Mouse (Mus musculus) heart, embryonic 14.5 days (tissue): Measurements from ENCODE around the gene Zfp30. TPM values are rescaled to one million over a fixed set of nuclear protein-coding genes. Genes with fewer than 3 reads are reported as not detected.
A peak's percentile ranks its signal among the peaks of the same experiment; 100 is the strongest.

Source experiments
- ATAC-seq: fragments of 200-750 bp; cut with Nextera tagmentation; 2 replicates; pipeline ENCODE4 v1.8.0; 2017; ENCODE audit warnings: low read depth, moderate TSS enrichment; ENCODE audit not compliant: insufficient number of reproducible peaks, insufficient read depth, low FRiP score
- H3K27ac ChIP-seq, 2 experiments: fragments of 200-500 bp in 1 of 2; fragments of 300-500 bp in 1 of 2; sonication (generic) in 1 of 2; replicated peaks in 1 of 2; 2 replicates each; pipeline ENCODE4 v1.5.1; 2012 to 2014; ENCODE audit warnings: low read depth in 2 of 2, low read length in 2 of 2, control low read depth in 1 of 2, mild to moderate bottlenecking in 1 of 2, mixed read lengths in 1 of 2; ENCODE audit not compliant: control insufficient read depth in 1 of 2, insufficient read depth in 1 of 2
- H3K27me3 ChIP-seq: fragments of 300-500 bp; sonication (generic); 2 replicates; pipeline ENCODE4 v1.6.1; 2014; ENCODE audit warnings: mild to moderate bottlenecking, low read length, control low read depth; ENCODE audit not compliant: control insufficient read depth, insufficient read depth
- H3K36me3 ChIP-seq: fragments of 300-500 bp; sonication (generic); 2 replicates; pipeline ENCODE4 v1.6.1; 2014; ENCODE audit warnings: mild to moderate bottlenecking, control low read depth, low read length, mixed read lengths; ENCODE audit not compliant: control insufficient read depth, insufficient read depth
- H3K4me1 ChIP-seq, 2 experiments: fragments of 200-500 bp in 1 of 2; fragments of 300-500 bp in 1 of 2; sonication (generic) in 1 of 2; 2 replicates each; pipeline ENCODE4 v1.6.1; 2012 to 2014; ENCODE audit warnings: low read length in 2 of 2, control low read depth in 1 of 2, mixed read lengths in 1 of 2; ENCODE audit not compliant: control insufficient read depth in 2 of 2, insufficient read depth in 2 of 2
- H3K4me2 ChIP-seq: fragments of 300-500 bp; sonication (generic); 2 replicates; pipeline ENCODE4 v1.6.1; 2014; ENCODE audit warnings: mild to moderate bottlenecking, low read length
- H3K4me3 ChIP-seq, 2 experiments: fragments of 200-500 bp in 1 of 2; fragments of 300-500 bp in 1 of 2; sonication (generic) in 1 of 2; 2 replicates each; pipeline ENCODE4 v1.5.1; 2012 to 2014; ENCODE audit warnings: low read length in 2 of 2, mild to moderate bottlenecking in 2 of 2, control low read depth in 1 of 2, low read depth in 1 of 2, moderate library complexity in 1 of 2; ENCODE audit not compliant: control insufficient read depth in 1 of 2, insufficient read depth in 1 of 2
- H3K9ac ChIP-seq: fragments of 300-500 bp; sonication (generic); 2 replicates; pipeline ENCODE4 v1.6.1; 2014; ENCODE audit warnings: mild to moderate bottlenecking, low read length
- H3K9me3 ChIP-seq: fragments of 300-500 bp; sonication (generic); 2 replicates; pipeline ENCODE4 v1.6.1; 2016; ENCODE audit warnings: low read length, control low read depth; ENCODE audit not compliant: control insufficient read depth
- WGBS: fragments of 180-500 bp; shearing (Covaris S2); extraction: QIAGEN DNeasy Blood & Tissue Kit; methylation state at CpG from one replicate; pipeline ENCODE4 v1.1.7; 2014; 5-methylcytosine and 5-hydroxymethylcytosine counted together
- polyA plus RNA-seq: library from polyadenylated mRNA; unstranded; fragments of >200 nt; fragmentation: Nextera tagmentation; extraction: Ambion mirVana; gene quantifications from 2 replicates; pipeline ENCODE4 v1.2.1, GENCODE M21; 2014

Zfp30 gene
- polyA plus RNA-seq, 1 experiment from 2014 or later, result 6.5 TPM

- H3K36me3 ChIP-seq, result no peaks in the 10 kb centered on the region
- peaks cover 3 to 16% of the 10 kb centered on the region in 2 experiments for H3K4me1 ChIP-seq
- no peaks in the 10 kb centered on the region for H3K9me3 ChIP-seq
- no peaks in the 10 kb centered on the region for H3K27me3 ChIP-seq
- no peak overlapping the region for H3K4me3 ChIP-seq
- H3K9ac ChIP-seq, result no peak overlapping the region
- H3K4me2 ChIP-seq, result no peak overlapping the region
- ATAC-seq, result no peak
- 89% methylated on average over 1 of the region's 1 CpGs for WGBS
- H3K27ac ChIP-seq, result no peak overlapping the region
Observed at GRCm38 (mm10) chr7:29812244-29812643, 28.4 kb downstream of the Zfp30 start.

DNA sequence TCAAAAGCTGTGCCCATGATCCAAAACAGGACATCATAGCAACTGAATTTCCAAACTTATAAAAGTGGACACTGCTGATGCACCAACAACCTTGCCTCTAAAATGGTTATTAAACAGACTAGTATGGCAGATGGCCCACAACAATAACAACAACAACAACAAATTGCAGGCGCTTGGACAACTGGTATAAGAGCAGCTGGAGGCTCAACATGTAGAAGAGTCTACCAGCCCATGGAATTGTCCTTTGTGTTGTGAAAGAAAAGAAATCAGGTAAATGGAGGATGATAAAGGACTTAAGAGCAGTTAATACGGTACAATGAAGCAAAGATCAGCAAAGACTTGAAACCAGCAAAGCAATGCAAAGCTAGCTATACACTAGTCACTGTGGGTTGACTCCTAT lies 30.6 kb downstream of the Zfp30 start:
- Histone ChIP-seq H3K4me3 (no peak overlapping the region), H3K36me3 (no peaks in the 10 kb centered on the region), H3K9ac (no peak overlapping the region), H3K9me3 (no peaks in the 10 kb centered on the region), H3K27ac (no peak overlapping the region), H3K4me1 (peaks cover 3 to 25% of the 10 kb centered on the region in 2 experiments), H3K4me2 (peak overlapping the region; percentile 92; the same call in 1 of the 2 replicates), H3K27me3 (no peaks in the 10 kb centered on the region)
- no peak for ATAC-seq
- 96% methylated on average over 2 of the region's 2 CpGs for WGBS

GRCm38 (mm10) chr7:29815061-29815784 lies 31.4 kb downstream of the Zfp30 start:
- Histone ChIP-seq H3K27ac (peak overlapping the region; percentile 48), H3K4me1 (peaks cover 3 to 31% of the 10 kb centered on the region in 2 experiments), H3K27me3 (no peaks in the 10 kb centered on the region), H3K9me3 (no peaks in the 10 kb centered on the region), H3K9ac (peak overlapping the region; percentile 74), H3K36me3 (no peaks in the 10 kb centered on the region), H3K4me3 (peak overlapping the region; percentile 57 to 93), H3K4me2 (peak overlapping the region; percentile 92)
- ATAC-seq, result 0 out of 2 replicates have a peak, but pooled peaks have one; percentile 2
- under 1% methylated on average over 12 of the region's 12 CpGs for WGBS

GRCm38 (mm10) chr7:29815910-29816429 lies 32.2 kb downstream of the Zfp30 start, which contains the start of gene Zfp790:
Gene Zfp790, plus strand, starts transcription at chr7:29816114.
- Histone ChIP-seq H3K9ac (peak within 1 kb of the TSS; percentile 86), H3K4me3 (peak within 1 kb of the TSS; percentile 57 to 93), H3K4me2 (peak within 1 kb of the TSS; percentile 92), H3K36me3 (0 out of 2 replicates have a peak, but pooled peaks cover 3% of the 10 kb centered on the region), H3K27me3 (no peaks in the 10 kb centered on the region), H3K4me1 (peaks cover 3 to 31% of the 10 kb centered on the region in 2 experiments), H3K27ac (peak within 1 kb of the TSS; percentile 85 to 96), H3K9me3 (no peaks in the 10 kb centered on the region)
- peak; percentile 92 for ATAC-seq
- WGBS, result under 1% methylated on average over 26 of the region's 26 CpGs

- H3K9ac ChIP-seq, result peak overlapping the region; percentile 78
- H3K27me3 ChIP-seq, result no peaks in the 10 kb centered on the region
- peaks cover 19% of the 10 kb centered on the region for H3K36me3 ChIP-seq
- peaks cover 3 to 31% of the 10 kb centered on the region in 2 experiments for H3K4me1 ChIP-seq
- peak; percentile 46; the same call in 1 of the 2 replicates for ATAC-seq
- peak overlapping the region; percentile 85 for H3K4me2 ChIP-seq
- under 1% methylated on average over 12 of the region's 12 CpGs for WGBS
- peak overlapping the region; percentile 75 to 83 for H3K4me3 ChIP-seq
- H3K27ac ChIP-seq, result peak overlapping the region; percentile 65 to 80
- no peaks in the 10 kb centered on the region for H3K9me3 ChIP-seq
Observed at GRCm38 (mm10) chr7:29818619-29819254, 34.9 kb downstream of the Zfp30 start.

DNA sequence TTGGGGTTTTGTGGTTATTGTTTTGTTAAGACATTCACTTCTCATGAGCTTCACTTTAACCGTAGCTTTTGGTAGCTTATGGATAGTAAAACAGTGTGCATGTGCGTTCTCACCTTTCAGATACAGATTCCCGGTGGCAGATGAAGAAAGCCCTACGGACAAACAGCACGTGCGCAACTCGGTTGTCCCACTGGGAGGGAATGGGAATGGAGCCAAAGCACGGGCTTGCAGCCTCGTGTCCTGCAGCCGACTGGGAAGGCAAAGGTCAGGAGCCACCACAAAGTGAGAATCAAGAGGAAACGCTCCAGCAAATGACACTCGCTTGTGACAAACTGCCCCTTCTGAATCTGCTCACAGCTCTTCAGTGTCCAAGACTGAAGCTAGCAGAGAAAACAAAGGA lies 44.2 kb downstream of the Zfp30 start:
- Histone ChIP-seq H3K4me3 (no peak overlapping the region), H3K4me2 (no peak overlapping the region), H3K9ac (no peak overlapping the region), H3K27me3 (no peaks in the 10 kb centered on the region), H3K9me3 (0 out of 2 replicates have a peak, but pooled peaks cover 4% of the 10 kb centered on the region), H3K36me3 (peaks cover 93% of the 10 kb centered on the region), H3K27ac (no peak overlapping the region), H3K4me1 (no peaks in the 10 kb centered on the region; a peak in 1 of 4 replicates)
- 90% methylated on average over 12 of the region's 12 CpGs for WGBS
- ATAC-seq, result no peak

- Histone ChIP-seq H3K4me2 (no peak overlapping the region), H3K4me1 (no peaks in the 10 kb centered on the region; a peak in 1 of 4 replicates), H3K9me3 (0 out of 2 replicates have a peak, but pooled peaks cover 4% of the 10 kb centered on the region), H3K36me3 (peaks cover 83% of the 10 kb centered on the region), H3K27ac (no peak overlapping the region), H3K27me3 (no peaks in the 10 kb centered on the region), H3K9ac (no peak overlapping the region), H3K4me3 (no peak overlapping the region)
- ATAC-seq, result no peak
- WGBS, result 93% methylated on average over 12 of the region's 12 CpGs
Observed at GRCm38 (mm10) chr7:29829804-29830203, 46.0 kb downstream of the Zfp30 start.
